Mouse (Mus musculus): ENCODE data around the gene Wipf2. TPM values are rescaled to one million over a fixed set of nuclear protein-coding genes. Genes with fewer than 3 reads are reported as not detected.
"Not testable (repeated sequence)": the region's sequence is repeated elsewhere in the genome, so short reads cannot be mapped to it uniquely, and the experiment has no call there.

The Wipf2 gene
- total and polyA plus RNA-seq, 3 experiments: 4.0 to 9.6 (median 9.1) TPM

DNA sequence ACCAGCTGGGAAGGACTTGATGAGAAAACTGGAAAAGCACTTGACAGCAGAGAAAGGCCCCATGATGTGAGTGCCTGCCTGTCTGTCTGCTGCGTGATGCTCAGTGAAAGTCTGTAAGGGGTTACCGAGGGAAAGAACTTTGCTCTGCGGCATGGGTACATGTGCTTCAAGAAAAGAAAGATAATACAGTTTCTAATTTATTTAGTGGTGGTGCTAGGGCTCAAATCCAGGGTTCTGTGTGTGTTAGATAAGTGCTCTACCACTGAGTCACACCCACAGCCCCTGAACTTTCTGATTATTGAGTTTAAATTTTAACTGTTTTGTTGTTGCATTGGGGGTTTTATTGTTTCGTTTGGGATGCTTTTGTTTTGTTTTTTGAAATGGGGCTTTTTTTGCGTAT is 48.1 kb downstream of the Wipf2 start:
- Histone ChIP-seq H3K27me3 (ENCODE audit: control insufficient read depth, insufficient read depth, low read length) (no peaks in the 10 kb centered on the region), H3K9ac (ENCODE audit: low read depth, low read length) (no peak overlapping the region), H3K27ac (no peak overlapping the region), H3K4me1 (ENCODE audit: control insufficient read depth, insufficient read depth, low read length) (peaks cover 1% of the 10 kb centered on the region; the same call in 1 of the 2 replicates), H3K4me3 (no peak overlapping the region), H3K36me3 (ENCODE audit: control insufficient read depth, insufficient read depth, low read length) (no peaks in the 10 kb centered on the region), H3K79me2 (replicated peaks; ENCODE audit: control insufficient read depth, insufficient read depth, low read length) (no peaks in the 10 kb centered on the region)
- WGBS: 70% methylated on average over 5 of the region's 5 CpGs
- TF ChIP-seq CTCF (IDR thresholded peaks at IDR 0.05) (no peak), EP300 (IDR thresholded peaks at IDR 0.05; ENCODE audit: insufficient read depth, low read depth, low read length) (no peak), POLR2A (IDR thresholded peaks at IDR 0.05; ENCODE audit: insufficient read depth, low read depth, low read length) (no peak)
- no peak for DNase-seq
- intact Hi-C loops (cut with DNase I): no loop called here

GRCm38 (mm10) chr11:98914196-98914595 is 50.8 kb downstream of the Wipf2 start:
- 79% methylated on average over 11 of the region's 11 CpGs for WGBS
- Histone ChIP-seq H3K27me3 (ENCODE audit: control insufficient read depth, insufficient read depth, low read length) (no peaks in the 10 kb centered on the region), H3K4me1 (ENCODE audit: control insufficient read depth, insufficient read depth, low read length) (peaks cover 9% of the 10 kb centered on the region), H3K9ac (ENCODE audit: low read depth, low read length) (no peak overlapping the region), H3K36me3 (ENCODE audit: control insufficient read depth, insufficient read depth, low read length) (no peaks in the 10 kb centered on the region), H3K79me2 (replicated peaks; ENCODE audit: control insufficient read depth, insufficient read depth, low read length) (no peaks in the 10 kb centered on the region), H3K4me3 (no peak overlapping the region), H3K27ac (no peak overlapping the region)
- TF ChIP-seq POLR2A (IDR thresholded peaks at IDR 0.05; ENCODE audit: insufficient read depth, low read depth, low read length): no peak
- TF ChIP-seq EP300 (IDR thresholded peaks at IDR 0.05; ENCODE audit: insufficient read depth, low read depth, low read length): no peak
- no peak for TF ChIP-seq CTCF (IDR thresholded peaks at IDR 0.05)
- intact Hi-C loops (cut with DNase I): no loop called here
- DNase-seq: peak; percentile 21 to 23

DNA sequence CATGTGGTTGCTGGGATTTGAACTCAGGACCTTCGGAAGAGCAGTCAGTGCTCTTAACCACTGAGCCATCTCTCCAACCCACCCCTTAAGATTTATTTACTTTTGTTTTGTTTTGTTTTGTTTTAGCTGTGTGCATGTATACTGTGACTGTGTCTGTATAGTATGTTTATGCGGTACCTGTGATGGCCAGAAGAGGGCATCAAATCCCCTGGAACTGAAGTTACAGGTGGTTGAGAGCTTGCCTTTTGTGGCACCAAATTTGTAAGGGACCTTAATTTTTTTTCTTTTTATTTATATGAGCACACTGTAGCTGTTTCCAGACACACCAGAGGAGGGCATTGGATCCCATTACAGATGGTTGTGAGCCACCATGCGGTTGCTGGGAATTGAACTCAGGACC is 52.9 kb downstream of the Wipf2 start:
- H3K4me1 ChIP-seq (ENCODE audit: control insufficient read depth, insufficient read depth, low read length); DNase-seq; intact Hi-C loops (cut with DNase I); H3K27me3 ChIP-seq (ENCODE audit: control insufficient read depth, insufficient read depth, low read length); H3K27ac ChIP-seq; H3K4me3 ChIP-seq; H3K9ac ChIP-seq (ENCODE audit: low read depth, low read length); H3K79me2 ChIP-seq (replicated peaks; ENCODE audit: control insufficient read depth, insufficient read depth, low read length); H3K36me3 ChIP-seq (ENCODE audit: control insufficient read depth, insufficient read depth, low read length): not testable (repeated sequence)
- peak; percentile 55 for TF ChIP-seq CTCF (IDR thresholded peaks at IDR 0.05)
- WGBS: 96% methylated on average over 3 of the region's 3 CpGs

DNA sequence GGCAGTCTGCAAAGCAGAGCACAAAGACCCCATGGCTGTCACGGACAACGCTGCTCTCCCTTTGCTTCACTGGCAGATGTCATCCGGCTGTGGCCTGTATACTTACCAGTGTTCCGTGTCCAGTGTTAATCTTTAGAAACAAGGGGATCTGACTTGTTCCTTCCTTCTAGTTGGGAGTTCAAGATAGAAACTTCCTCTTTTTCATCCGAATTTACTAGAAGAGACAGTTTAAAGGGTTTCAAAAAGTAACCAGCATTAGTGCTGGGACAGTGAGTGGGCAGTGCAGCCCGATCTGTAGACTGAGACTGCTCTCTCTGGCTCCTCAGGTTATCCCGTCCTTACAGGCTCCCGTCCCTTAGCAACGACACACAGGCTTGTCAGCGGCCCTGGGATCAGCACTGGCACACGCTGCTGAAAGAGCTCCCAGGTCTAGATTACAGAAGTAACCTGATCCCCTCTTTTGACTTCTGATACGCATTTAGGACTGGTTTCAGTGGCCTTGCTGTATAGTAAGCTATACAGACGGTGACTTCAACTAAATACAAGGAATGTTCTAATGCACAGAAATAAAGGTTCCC is 54.1 kb downstream of the Wipf2 start:
- intact Hi-C loops (cut with DNase I): no loop called here
- H3K27me3 ChIP-seq (ENCODE audit: control insufficient read depth, insufficient read depth, low read length): no peaks in the 10 kb centered on the region
- no peak overlapping the region for H3K4me3 ChIP-seq
- WGBS: 40% methylated on average over 13 of the region's 13 CpGs
- no peaks in the 10 kb centered on the region for H3K79me2 ChIP-seq (replicated peaks; ENCODE audit: control insufficient read depth, insufficient read depth, low read length)
- no peak overlapping the region for H3K9ac ChIP-seq (ENCODE audit: low read depth, low read length)
- TF ChIP-seq POLR2A (IDR thresholded peaks at IDR 0.05; ENCODE audit: insufficient read depth, low read depth, low read length) (no peak), EP300 (IDR thresholded peaks at IDR 0.05; ENCODE audit: insufficient read depth, low read depth, low read length) (no peak), CTCF (IDR thresholded peaks at IDR 0.05) (no peak)
- no peaks in the 10 kb centered on the region for H3K36me3 ChIP-seq (ENCODE audit: control insufficient read depth, insufficient read depth, low read length)
- peak; percentile 40 to 45 for DNase-seq
- peaks cover 12% of the 10 kb centered on the region for H3K4me1 ChIP-seq (ENCODE audit: control insufficient read depth, insufficient read depth, low read length)
- H3K27ac ChIP-seq: peak overlapping the region; percentile 51

DNA sequence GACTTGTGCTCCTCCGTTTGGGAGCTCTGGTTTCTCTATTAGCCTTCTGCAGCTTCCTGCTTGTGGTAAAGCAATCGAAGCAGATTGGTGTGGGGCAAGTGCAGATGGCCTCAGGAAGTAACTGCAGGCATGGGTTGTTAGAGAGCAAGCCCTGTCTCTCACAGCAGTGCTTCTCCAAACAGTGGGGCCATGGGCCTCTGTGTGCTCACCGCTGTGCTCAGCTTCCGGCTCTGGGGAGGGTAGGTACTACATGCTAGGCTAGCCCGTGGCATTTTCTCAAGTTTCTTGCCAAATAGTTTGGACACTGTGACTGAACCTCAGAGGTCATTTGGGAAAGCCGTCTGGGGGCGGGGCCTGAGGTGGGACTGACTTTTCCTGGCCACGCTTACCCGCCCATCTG is 54.8 kb downstream of the Wipf2 start:
- Histone ChIP-seq H3K27me3 (ENCODE audit: control insufficient read depth, insufficient read depth, low read length) (no peaks in the 10 kb centered on the region), H3K36me3 (ENCODE audit: control insufficient read depth, insufficient read depth, low read length) (no peaks in the 10 kb centered on the region), H3K9ac (ENCODE audit: low read depth, low read length) (no peak overlapping the region), H3K27ac (peak overlapping the region; percentile 51), H3K4me3 (peak overlapping the region; percentile 0; the same call in 1 of the 2 replicates), H3K4me1 (ENCODE audit: control insufficient read depth, insufficient read depth, low read length) (peaks cover 17% of the 10 kb centered on the region), H3K79me2 (replicated peaks; ENCODE audit: control insufficient read depth, insufficient read depth, low read length) (no peaks in the 10 kb centered on the region)
- WGBS: 22% methylated on average over 9 of the region's 9 CpGs
- TF ChIP-seq POLR2A (IDR thresholded peaks at IDR 0.05; ENCODE audit: insufficient read depth, low read depth, low read length) (no peak), EP300 (IDR thresholded peaks at IDR 0.05; ENCODE audit: insufficient read depth, low read depth, low read length) (peak; percentile 68; the same call in 1 of the 2 replicates), CTCF (IDR thresholded peaks at IDR 0.05) (peak; percentile 23; the same call in 1 of the 2 replicates)
- DNase-seq: peak; percentile 63 to 66
- intact Hi-C loops (cut with DNase I): no loop called here

DNA sequence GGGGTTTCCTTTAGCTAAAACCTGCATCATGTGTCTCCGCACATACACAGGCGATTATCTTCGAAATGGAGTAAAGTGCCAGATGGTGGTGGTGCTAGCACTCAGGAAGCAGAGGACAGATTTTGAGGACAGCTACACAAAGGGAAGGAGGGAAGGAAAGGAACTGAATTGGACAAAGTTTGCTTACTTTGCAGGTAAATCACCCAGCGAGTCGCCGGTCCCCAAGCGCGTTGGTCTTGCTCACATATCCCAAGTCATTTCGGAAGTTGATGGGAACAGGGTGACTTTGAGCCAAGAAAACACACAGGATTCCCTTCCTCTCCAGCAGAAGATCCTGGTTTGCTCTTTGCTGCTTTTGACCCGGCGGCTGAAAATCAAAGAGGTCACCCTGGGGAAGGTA is 55.6 kb downstream of the Wipf2 start:
- Histone ChIP-seq H3K9ac (ENCODE audit: low read depth, low read length) (peak overlapping the region; percentile 27), H3K27me3 (ENCODE audit: control insufficient read depth, insufficient read depth, low read length) (no peaks in the 10 kb centered on the region), H3K27ac (peak overlapping the region; percentile 51), H3K4me1 (ENCODE audit: control insufficient read depth, insufficient read depth, low read length) (peaks cover 20% of the 10 kb centered on the region), H3K4me3 (no peak overlapping the region; the same call in 1 of the 2 replicates), H3K36me3 (ENCODE audit: control insufficient read depth, insufficient read depth, low read length) (no peaks in the 10 kb centered on the region), H3K79me2 (replicated peaks; ENCODE audit: control insufficient read depth, insufficient read depth, low read length) (no peaks in the 10 kb centered on the region)
- intact Hi-C loops (cut with DNase I): no loop called here
- 76% methylated on average over 11 of the region's 11 CpGs for whole genome bisulfite sequencing
- no peak for TF ChIP-seq POLR2A (IDR thresholded peaks at IDR 0.05; ENCODE audit: insufficient read depth, low read depth, low read length)
- TF ChIP-seq CTCF (IDR thresholded peaks at IDR 0.05): no peak
- no peak for TF ChIP-seq EP300 (IDR thresholded peaks at IDR 0.05; ENCODE audit: insufficient read depth, low read depth, low read length)
- no peak for DNase-seq

Measured in heart, adult 2 months (tissue).